Mouse (Mus musculus): Measurements from ENCODE around the gene Zfp750. TPM values are rescaled to one million over a fixed set of nuclear protein-coding genes. Genes with fewer than 3 reads are reported as not detected.

The Zfp750 gene
- polyA plus RNA-seq (2012; rRNA removed): 0.12 and 0.18 TPM in 2 replicates

GRCm38 (mm10) chr11:121519131-121519530 lies at the start of gene Zfp750:
Gene Zfp750, minus strand, starts transcription at chr11:121519333.

Other genes with a start within 250 kb of the Zfp750 start
- 14.8 and 16.9 TPM in 2 replicates for gene Wdr45b, start 164.9 kb downstream of the Zfp750 start, polyA plus RNA-seq (2012; rRNA removed)
- 0.18 and 0.33 TPM in 2 replicates for gene Rab40b, start 131.1 kb downstream of the Zfp750 start, polyA plus RNA-seq (2012; rRNA removed)
- 22.8 and 26.2 TPM in 2 replicates for gene Fn3krp, start 97.9 kb downstream of the Zfp750 start, polyA plus RNA-seq (2012; rRNA removed)
- 32.8 and 40.2 TPM in 2 replicates for gene Fn3k, start 84.4 kb downstream of the Zfp750 start, polyA plus RNA-seq (2012; rRNA removed)
- gene Tbcd, start 67.4 kb downstream of the Zfp750 start, polyA plus RNA-seq (2012; rRNA removed): 16.7 and 19.3 TPM in 2 replicates
- gene B3gntl1, start 153.8 kb upstream of the Zfp750 start, polyA plus RNA-seq (2012; rRNA removed): 1.3 and 1.5 TPM in 2 replicates
- gene Metrnl, start 182.2 kb upstream of the Zfp750 start, polyA plus RNA-seq (2012; rRNA removed): 2.1 and 2.5 TPM in 2 replicates

All from liver, embryonic 14 days (tissue).